Mouse (Mus musculus) CH12.LX (cell line): ENCODE results near the gene Gla. TPM values are rescaled to one million over a fixed set of nuclear protein-coding genes. Genes with fewer than 3 reads are reported as not detected.

ENCODE experiments used
- DNase-seq: peaks from one replicate; pipeline ENCODE4 v3.0.0-alpha.2; 2013; ENCODE audit errors: extremely low read depth
- H3K27ac ChIP-seq: 2 replicates; pipeline ENCODE4 v1.5.1; 2012; ENCODE audit warnings: low read depth, mild to moderate bottlenecking, control low read depth, moderate library complexity; ENCODE audit not compliant: insufficient read depth
- H3K27me3 ChIP-seq: replicated peaks from 2 replicates; pipeline ENCODE3; 2012; ENCODE audit warnings: inconsistent platforms
- H3K36me3 ChIP-seq, 2 experiments: replicated peaks in 1 of 2; 2 replicates each; pipeline versions ENCODE3 to v1.6.1; 2012; ENCODE audit warnings: inconsistent platforms in 1 of 2, low read length in 1 of 2, mild to moderate bottlenecking in 1 of 2, mixed read lengths in 1 of 2, moderate library complexity in 1 of 2; ENCODE audit not compliant: control insufficient read depth in 1 of 2, insufficient read depth in 1 of 2
- H3K4me1 ChIP-seq, 2 experiments: 2 replicates each; pipeline ENCODE4 v1.6.1; 2012; ENCODE audit warnings: inconsistent platforms in 1 of 2, moderate library complexity in 1 of 2; ENCODE audit not compliant: insufficient read depth in 2 of 2, control insufficient read depth in 1 of 2
- H3K4me2 ChIP-seq: 2 replicates; pipeline ENCODE4 v1.6.1; 2012; ENCODE audit warnings: low read depth, mild to moderate bottlenecking, control low read depth; ENCODE audit not compliant: poor library complexity, insufficient read depth, severe bottlenecking
- H3K4me3 ChIP-seq, 3 experiments: fragments of 150-350 bp in 1 of 3; sonication (generic) in 1 of 3; replicated peaks in 1 of 3; 2 replicates each; pipeline versions ENCODE3 to v1.5.1; 2011 to 2012; ENCODE audit warnings: low read depth in 2 of 3, low read length in 2 of 3, mild to moderate bottlenecking in 2 of 3, moderate library complexity in 2 of 3, control low read depth in 1 of 3, improper control_type of control experiment in 1 of 3, inconsistent platforms in 1 of 3, mixed read lengths in 1 of 3; ENCODE audit not compliant: poor library complexity in 1 of 3
- H3K79me2 ChIP-seq: replicated peaks from 2 replicates; pipeline ENCODE4 v1.6.1; 2012; ENCODE audit warnings: mild to moderate bottlenecking, moderate library complexity; ENCODE audit not compliant: control insufficient read depth, poor library complexity, insufficient read depth, severe bottlenecking; ENCODE audit errors: extremely low read depth
- H3K9ac ChIP-seq: 2 replicates; pipeline ENCODE4 v1.6.1; 2012; ENCODE audit warnings: low read depth, mild to moderate bottlenecking, control low read depth, moderate library complexity; ENCODE audit not compliant: insufficient read depth
- H3K9me3 ChIP-seq: replicated peaks from 2 replicates; pipeline ENCODE3; 2012; ENCODE audit warnings: low read length, inconsistent platforms, mixed read lengths
- CHD1 ChIP-seq: IDR thresholded peaks from 2 replicates; pipeline ENCODE4 v1.6.1; 2012; ENCODE audit warnings: low read depth, low read length, improper control_type of control experiment, inconsistent platforms
- CHD2 ChIP-seq: IDR thresholded peaks from 2 replicates; pipeline ENCODE4 v1.6.1; 2011; ENCODE audit warnings: low read length, improper control_type of control experiment
- CTCF ChIP-seq, 2 experiments: IDR thresholded peaks in 1 of 2; conservative IDR thresholded peaks in 1 of 2; 2 replicates each; pipeline ENCODE4 v1.5.1; 2011 to 2012; ENCODE audit warnings: low read depth in 2 of 2, low read length in 2 of 2, improper control_type of control experiment in 1 of 2, inconsistent platforms in 1 of 2, mild to moderate bottlenecking in 1 of 2, moderate library complexity in 1 of 2
- ETS1 ChIP-seq: conservative IDR thresholded peaks from 2 replicates; pipeline ENCODE4 v1.6.1; 2012; ENCODE audit warnings: low read depth, mild to moderate bottlenecking, inconsistent platforms, low read length, improper control_type of control experiment, moderate library complexity
- IRF4 ChIP-seq: IDR thresholded peaks from 2 replicates; pipeline ENCODE4 v1.6.1; 2014; ENCODE audit warnings: low read depth, mild to moderate bottlenecking, inconsistent platforms, low read length, improper control_type of control experiment
- JUN ChIP-seq: IDR thresholded peaks from 2 replicates; pipeline ENCODE4 v1.6.1; 2011; ENCODE audit warnings: low read depth, mild to moderate bottlenecking, low read length, improper control_type of control experiment, moderate library complexity; ENCODE audit not compliant: insufficient read depth
- JUND ChIP-seq: conservative IDR thresholded peaks from 2 replicates; pipeline ENCODE4 v1.6.1; 2011; ENCODE audit warnings: low read depth, low read length, improper control_type of control experiment
- MAZ ChIP-seq: IDR thresholded peaks from 2 replicates; pipeline ENCODE4 v1.6.1; 2012; ENCODE audit warnings: low read depth, mild to moderate bottlenecking, inconsistent platforms, low read length, improper control_type of control experiment, moderate library complexity
- MXI1 ChIP-seq: IDR thresholded peaks from 2 replicates; pipeline ENCODE4 v1.6.1; 2011; ENCODE audit warnings: mild to moderate bottlenecking, low read depth, low read length, improper control_type of control experiment
- MYC ChIP-seq: IDR thresholded peaks from 2 replicates; pipeline ENCODE4 v1.6.1; 2011; ENCODE audit warnings: low read depth, mild to moderate bottlenecking, improper control_type of control experiment, low read length
- NELFE ChIP-seq: IDR thresholded peaks from 2 replicates; pipeline ENCODE4 v1.6.1; 2011; ENCODE audit warnings: low read depth, low read length, improper control_type of control experiment
- PAX5 ChIP-seq: IDR thresholded peaks from 2 replicates; pipeline ENCODE4 v1.6.1; 2012; ENCODE audit warnings: low read length, inconsistent platforms, mixed read lengths
- POLR2A ChIP-seq: IDR thresholded peaks from 2 replicates; pipeline ENCODE4 v1.6.1; 2011; ENCODE audit warnings: low read depth, mild to moderate bottlenecking, improper control_type of control experiment, low read length
- POLR2AphosphoS2 ChIP-seq: IDR thresholded peaks from 2 replicates; pipeline ENCODE4 v1.6.1; 2011; ENCODE audit warnings: low read depth, low read length, improper control_type of control experiment
- RAD21 ChIP-seq: IDR thresholded peaks from 2 replicates; pipeline ENCODE4 v1.6.1; 2011; ENCODE audit warnings: low read depth, mild to moderate bottlenecking, low read length, improper control_type of control experiment, moderate library complexity
- SMC3 ChIP-seq: IDR thresholded peaks from 2 replicates; pipeline ENCODE4 v1.6.1; 2011; ENCODE audit warnings: low read depth, low read length, improper control_type of control experiment
- TBP ChIP-seq: conservative IDR thresholded peaks from 2 replicates; pipeline ENCODE4 v1.6.1; 2011; ENCODE audit warnings: low read depth, low read length, improper control_type of control experiment
- TCF12 ChIP-seq: IDR thresholded peaks from 2 replicates; pipeline ENCODE4 v1.6.1; 2014; ENCODE audit warnings: low read depth, mild to moderate bottlenecking, inconsistent platforms, low read length, improper control_type of control experiment
- USF1 ChIP-seq: IDR thresholded peaks from 2 replicates; pipeline ENCODE4 v1.6.1; 2014; ENCODE audit warnings: low read depth, mild to moderate bottlenecking, inconsistent platforms, low read length, improper control_type of control experiment
- USF2 ChIP-seq: conservative IDR thresholded peaks from 2 replicates; pipeline ENCODE4 v1.6.1; 2011; ENCODE audit warnings: low read depth, low read length, improper control_type of control experiment
- ZNF384 ChIP-seq: IDR thresholded peaks from 2 replicates; pipeline ENCODE4 v1.6.1; 2012; ENCODE audit warnings: low read depth, low read length, improper control_type of control experiment, inconsistent platforms
- dilution Hi-C: fragments of 300-500 bp; cut with MboI; formaldehyde crosslinking; loops from 2 replicates; pipeline ENCODE4 v1.14.3; 2020; ENCODE audit warnings: low sequenced_read_pairs; ENCODE audit not compliant: extremely low pct_unique_long_range_greater_than_20kb, extremely low pct_ligation_motif_present
- in situ Hi-C: fragments of 300-500 bp; cut with MboI; formaldehyde crosslinking; loops from 3 replicates; pipeline ENCODE4 v1.14.3; 2019; ENCODE audit warnings: low sequenced_read_pairs, low pct_ligation_motif_present, low pct_unique_long_range_greater_than_20kb, mixed read lengths
- polyA plus RNA-seq: library from polyadenylated mRNA; unstranded; fragments of >175 nt; gene quantifications from 2 replicates; pipeline ENCODE4 v1.2.1, GENCODE M21; 2012; ENCODE audit warnings: low read depth; ENCODE audit not compliant: insufficient read length
- total RNA-seq, 2 experiments: library from RNA; depleted of rRNA; stranded (reverse); fragments of 300-350 nt in 1 of 2; fragments of >200 nt in 1 of 2; gene quantifications; 2 replicates each; pipeline ENCODE4 v1.2.3; 2012 to 2014

Gene Gla
- total and polyA plus RNA-seq, 3 experiments = 6.1 to 9.1 (median 8.6) TPM

DNA sequence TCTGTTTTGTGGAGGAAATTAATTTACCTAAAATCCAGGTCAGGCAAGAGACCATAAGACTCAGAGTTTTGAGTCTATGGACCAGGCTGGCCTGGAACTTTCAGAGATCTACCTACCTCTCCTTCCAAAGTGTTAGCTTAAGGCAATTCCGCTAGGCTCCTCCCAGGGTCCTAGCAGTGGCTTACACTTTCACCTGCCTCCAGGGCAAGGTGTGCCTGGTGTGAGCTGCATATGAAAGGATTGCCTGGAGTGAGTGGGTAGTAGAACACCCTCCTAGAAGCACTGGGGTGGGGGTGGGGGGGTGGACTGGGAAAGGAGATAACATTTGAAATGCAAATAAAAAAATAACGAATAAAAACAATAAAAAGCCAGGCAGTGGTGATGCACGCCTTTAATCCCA lies 20.8 kb upstream of the Gla start:
- Histone ChIP-seq H3K4me3 (no peak overlapping the region), H3K9me3 (no peaks in the 10 kb centered on the region), H3K27ac (no peak overlapping the region), H3K79me2 (no peaks in the 10 kb centered on the region), H3K27me3 (no peaks in the 10 kb centered on the region), H3K4me1 (no peaks in the 10 kb centered on the region), H3K36me3 (no peaks in the 10 kb centered on the region)
- DNase-seq = no peak
- in situ Hi-C loops = no loop called here
- dilution Hi-C loops = no loop called here
- no peak for TF ChIP-seq TCF12
- TF ChIP-seq USF1 = no peak
- no peak for TF ChIP-seq TBP
- TF ChIP-seq, all 38 proteins: peak for 0
- no peak overlapping the region for H3K9ac ChIP-seq
- H3K4me2 ChIP-seq = no peak overlapping the region

DNA sequence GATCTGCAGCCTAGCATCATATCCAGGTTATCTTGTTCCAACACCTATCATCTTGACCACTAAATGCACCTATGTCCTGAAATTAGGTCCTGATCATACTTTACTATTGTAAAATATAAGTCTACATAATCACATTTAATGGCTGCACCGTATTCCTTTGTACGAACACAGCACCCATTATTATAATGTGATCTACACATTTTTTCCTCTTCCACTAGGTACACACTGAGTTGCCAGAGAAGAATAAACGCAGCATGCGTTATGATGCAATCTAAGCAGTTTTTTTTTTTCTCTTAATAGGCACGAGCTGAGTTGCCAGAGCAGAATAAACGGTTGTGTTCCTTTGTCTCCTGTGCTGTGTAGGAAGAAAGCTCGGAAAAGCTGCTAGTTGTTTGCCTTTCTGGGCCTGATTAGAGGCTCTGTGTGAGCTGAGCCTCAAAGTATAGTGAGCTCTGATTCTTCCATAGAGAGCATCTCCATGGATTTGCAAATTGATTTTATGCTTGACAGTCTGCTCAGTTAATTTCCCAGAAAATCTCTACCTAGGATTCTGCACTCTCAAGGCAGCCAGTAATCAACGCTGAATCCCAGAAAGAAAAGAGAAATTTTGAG lies 19.4 kb upstream of the Gla start:
- no peaks in the 10 kb centered on the region for H3K9me3 ChIP-seq
- no peaks in the 10 kb centered on the region for H3K79me2 ChIP-seq
- no peak for DNase-seq
- H3K4me1 ChIP-seq = no peaks in the 10 kb centered on the region
- no peak overlapping the region for H3K4me2 ChIP-seq
- in situ Hi-C loops = no loop called here
- H3K27me3 ChIP-seq = no peaks in the 10 kb centered on the region
- H3K4me3 ChIP-seq = no peak overlapping the region
- H3K9ac ChIP-seq = no peak overlapping the region
- dilution Hi-C loops = no loop called here
- TF ChIP-seq TBP (no peak), MXI1 (no peak), RAD21 (no peak), POLR2AphosphoS2 (no peak), USF2 (no peak), USF1 (no peak), SMC3 (no peak), ETS1 (no peak), CHD2 (no peak), PAX5 (no peak)
- TF ChIP-seq, all 38 proteins: peak for 0
- H3K36me3 ChIP-seq = no peaks in the 10 kb centered on the region
- H3K27ac ChIP-seq = no peak overlapping the region

DNA sequence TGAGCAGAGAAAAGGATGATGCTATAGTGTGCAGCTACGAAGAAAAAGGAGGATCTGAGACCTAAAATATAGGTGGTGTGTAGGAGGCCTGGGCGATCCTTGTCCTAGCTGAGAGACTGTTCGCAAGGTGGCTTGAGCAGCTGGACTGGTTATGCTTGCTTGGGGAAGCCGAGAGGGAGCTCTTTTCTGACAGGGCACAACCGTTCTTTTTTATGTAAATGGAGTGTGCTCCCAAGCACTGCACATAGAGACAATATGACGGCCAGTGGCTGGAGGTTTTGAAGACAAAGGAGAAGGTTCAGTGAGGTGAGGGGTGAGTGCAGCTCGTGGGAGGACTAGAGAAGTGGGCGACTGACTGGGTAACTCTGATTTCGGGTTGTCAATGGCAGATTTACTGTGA lies 18.8 kb upstream of the Gla start:
- no peaks in the 10 kb centered on the region for H3K4me1 ChIP-seq
- no peaks in the 10 kb centered on the region for H3K9me3 ChIP-seq
- H3K79me2 ChIP-seq = no peaks in the 10 kb centered on the region
- no peak for DNase-seq
- no peak overlapping the region for H3K9ac ChIP-seq
- no peaks in the 10 kb centered on the region for H3K27me3 ChIP-seq
- TF ChIP-seq JUND (no peak), IRF4 (no peak), RAD21 (no peak), JUN (no peak), ZNF384 (no peak), POLR2A (no peak), MAZ (no peak), USF1 (no peak), MYC (no peak), CTCF (conservative IDR thresholded peaks at IDR 0.05 in 1 of 2, IDR thresholded peaks at IDR 0.05 in 1 of 2; ENCODE audit: low read depth in 2 of 2, low read length in 2 of 2) (no peak), SMC3 (no peak), NELFE (no peak), CHD1 (no peak)
- no peak overlapping the region for H3K4me3 ChIP-seq
- H3K4me2 ChIP-seq = no peak overlapping the region
- no peak overlapping the region for H3K27ac ChIP-seq
- dilution Hi-C loops = no loop called here
- no peaks in the 10 kb centered on the region for H3K36me3 ChIP-seq
- in situ Hi-C loops = no loop called here
